Mouse (Mus musculus) liver, embryonic 11.5 days (tissue): ENCODE results near the gene St7. TPM values are rescaled to one million over a fixed set of nuclear protein-coding genes. Genes with fewer than 3 reads are reported as not detected.

ENCODE experiments used
- ATAC-seq: fragments of 200-750 bp; cut with Nextera tagmentation; replicated peaks from 2 replicates; pipeline ENCODE4 v1.8.0; 2017; ENCODE audit warnings: moderate number of reproducible peaks, mild to moderate bottlenecking, moderate TSS enrichment, moderate library complexity; ENCODE audit not compliant: low FRiP score
- DNase-seq: peaks from one replicate; pipeline ENCODE4 v3.0.0-alpha.2; 2017; ENCODE audit warnings: low spot score
- H3K27ac ChIP-seq: fragments of 300-500 bp; sonication (generic); 2 replicates; pipeline ENCODE4 v1.5.1; 2014; ENCODE audit warnings: mild to moderate bottlenecking, low read depth, low read length, control low read depth
- H3K27me3 ChIP-seq: fragments of 300-500 bp; sonication (generic); replicated peaks from 2 replicates; pipeline ENCODE4 v1.6.1; 2014; ENCODE audit warnings: low read length, mixed read lengths; ENCODE audit not compliant: control insufficient read depth, insufficient read depth
- H3K36me3 ChIP-seq: fragments of 300-500 bp; sonication (generic); 2 replicates; pipeline ENCODE4 v1.6.1; 2014; ENCODE audit warnings: mild to moderate bottlenecking, low read length, moderate library complexity, mixed read lengths; ENCODE audit not compliant: control insufficient read depth, insufficient read depth
- H3K4me1 ChIP-seq: fragments of 300-500 bp; sonication (generic); replicated peaks from 2 replicates; pipeline ENCODE4 v1.6.1; 2014; ENCODE audit warnings: low read length, mixed read lengths; ENCODE audit not compliant: control insufficient read depth, insufficient read depth
- H3K4me2 ChIP-seq: fragments of 300-500 bp; sonication (generic); 2 replicates; pipeline ENCODE4 v1.6.1; 2014; ENCODE audit warnings: mild to moderate bottlenecking, control low read depth, moderate library complexity
- H3K4me3 ChIP-seq: fragments of 300-500 bp; sonication (generic); 2 replicates; pipeline ENCODE4 v1.5.1; 2014; ENCODE audit warnings: low read depth, low read length, control low read depth
- H3K9ac ChIP-seq: fragments of 300-500 bp; sonication (generic); 2 replicates; pipeline ENCODE4 v1.6.1; 2014; ENCODE audit warnings: low read depth, low read length, control low read depth
- H3K9me3 ChIP-seq: fragments of 300-500 bp; sonication (generic); 2 replicates; pipeline ENCODE4 v1.6.1; 2016; ENCODE audit warnings: low read length, inconsistent platforms, mixed read lengths; ENCODE audit not compliant: control insufficient read depth
- WGBS: fragments of 180-500 bp; shearing (Covaris S2); extraction: QIAGEN DNeasy Blood & Tissue Kit; methylation state at CpG from one replicate; pipeline ENCODE4 v1.1.7; 2014; 5-methylcytosine and 5-hydroxymethylcytosine counted together
- polyA plus RNA-seq: library from polyadenylated mRNA; unstranded; fragments of >200 nt; fragmentation: Nextera tagmentation; extraction: Ambion mirVana; gene quantifications from 2 replicates; pipeline ENCODE4 v1.2.1, GENCODE M21; 2014

Gene St7
- polyA plus RNA-seq, 1 experiment from 2014 or later: 18.6 TPM

DNA sequence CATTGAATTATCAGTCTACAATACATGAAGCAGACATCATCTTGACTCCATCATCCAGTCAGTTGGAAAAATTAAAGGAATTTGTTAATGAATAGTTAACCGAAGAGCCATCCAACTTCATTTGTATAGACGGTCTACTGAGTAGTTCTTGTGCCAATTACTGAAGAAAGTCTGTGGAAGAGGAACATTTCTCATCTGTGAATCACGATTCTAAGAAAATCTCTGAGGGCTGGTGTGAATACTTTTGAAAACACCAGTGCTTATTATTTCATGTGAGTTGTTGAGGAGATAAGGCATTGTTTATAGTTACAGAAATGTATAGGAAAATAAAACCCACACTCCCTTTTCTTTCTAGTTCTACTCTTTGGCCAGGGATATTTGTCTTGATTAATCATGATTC is 286.1 kb downstream of the St7 start:
- Histone ChIP-seq H3K4me2 (no peak overlapping the region), H3K9me3 (no peaks in the 10 kb centered on the region), H3K36me3 (no peaks in the 10 kb centered on the region), H3K9ac (no peak overlapping the region), H3K27me3 (no peaks in the 10 kb centered on the region), H3K4me3 (no peak overlapping the region), H3K27ac (no peak overlapping the region), H3K4me1 (no peaks in the 10 kb centered on the region)
- ATAC-seq (no peak), DNase-seq (no peak)
- WGBS: 81% methylated on average over 3 of the region's 3 CpGs

DNA sequence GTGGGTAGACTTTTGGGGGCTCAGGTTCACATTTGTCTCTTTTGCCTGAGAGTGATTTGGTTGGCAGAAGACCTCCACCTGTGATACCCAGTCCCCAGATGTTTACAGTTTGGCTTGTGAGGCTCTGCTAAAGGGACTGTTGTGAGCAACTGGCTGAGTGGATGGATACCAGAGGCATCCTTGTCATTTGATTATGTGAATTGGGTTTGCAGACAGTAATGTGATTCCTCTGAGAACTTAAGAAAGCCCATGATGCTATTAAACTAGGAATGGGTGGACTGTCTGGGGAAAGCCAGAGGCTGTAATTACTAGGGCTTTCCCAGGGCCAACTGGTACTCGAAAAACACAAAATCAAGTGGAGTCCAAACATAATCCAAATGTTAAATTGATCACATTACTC is 286.6 kb downstream of the St7 start:
- Histone ChIP-seq H3K4me3 (no peak overlapping the region), H3K9ac (no peak overlapping the region), H3K4me1 (no peaks in the 10 kb centered on the region), H3K9me3 (no peaks in the 10 kb centered on the region), H3K4me2 (no peak overlapping the region), H3K36me3 (no peaks in the 10 kb centered on the region), H3K27me3 (no peaks in the 10 kb centered on the region), H3K27ac (no peak overlapping the region)
- ATAC-seq: no peak
- no peak for DNase-seq
- 55% methylated on average over 1 of the region's 1 CpGs for WGBS

- no peak for DNase-seq
- Histone ChIP-seq H3K27ac (no peak overlapping the region), H3K36me3 (no peaks in the 10 kb centered on the region), H3K4me2 (no peak overlapping the region), H3K4me1 (no peaks in the 10 kb centered on the region), H3K9ac (no peak overlapping the region), H3K27me3 (no peaks in the 10 kb centered on the region), H3K4me3 (no peak overlapping the region), H3K9me3 (no peaks in the 10 kb centered on the region)
- WGBS: 72% methylated on average over 9 of the region's 9 CpGs
- no peak for ATAC-seq
These were observed 297.7 kb downstream of the St7 start for GRCm38 (mm10) chr6:17990173-17991028.

DNA sequence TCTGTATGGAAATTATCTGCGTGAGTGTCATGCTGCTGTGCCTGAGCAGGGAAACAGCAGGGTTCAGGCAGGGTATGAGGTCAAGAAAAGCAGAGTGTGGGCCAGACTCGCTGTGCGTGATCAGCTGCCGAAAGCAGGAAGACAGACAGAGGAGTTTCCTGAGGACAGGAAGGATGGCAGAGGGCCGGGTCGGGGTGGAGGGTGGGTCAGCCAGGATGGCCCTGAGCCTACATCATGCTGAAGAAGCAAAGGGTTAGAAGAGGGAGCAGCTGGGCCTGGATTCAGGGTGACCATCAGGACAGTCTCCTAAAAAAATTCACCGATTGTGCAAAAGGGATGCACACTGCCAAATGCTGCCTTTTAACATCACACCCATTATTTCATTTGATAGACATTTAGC is 298.9 kb downstream of the St7 start:
- H3K36me3 ChIP-seq: no peaks in the 10 kb centered on the region
- no peak overlapping the region for H3K4me3 ChIP-seq
- WGBS: 51% methylated on average over 7 of the region's 7 CpGs
- DNase-seq (no peak), ATAC-seq (no peak)
- no peaks in the 10 kb centered on the region for H3K27me3 ChIP-seq
- H3K9ac ChIP-seq: no peak overlapping the region
- H3K27ac ChIP-seq: no peak overlapping the region
- no peak overlapping the region for H3K4me2 ChIP-seq
- H3K9me3 ChIP-seq: no peaks in the 10 kb centered on the region
- no peaks in the 10 kb centered on the region for H3K4me1 ChIP-seq

Other genes starting within 250 kb of the St7 start
- gene Met, start 229.1 kb upstream of the St7 start, polyA plus RNA-seq: 7.8 and 8.2 TPM in 2 replicates
- 164 and 186 TPM in 2 replicates for gene Capza2, start 56.7 kb upstream of the St7 start, polyA plus RNA-seq